Mouse (Mus musculus) adrenal gland, adult 2 months (tissue): ENCODE results near the gene Lrrc4c. TPM values are rescaled to one million over a fixed set of nuclear protein-coding genes. Genes with fewer than 3 reads are reported as not detected.

Source experiments
- DNase-seq: peaks from one replicate; pipeline ENCODE4 v3.0.0; 2021
- polyA plus RNA-seq: library from polyadenylated mRNA; depleted of rRNA; stranded (reverse); fragments of >200 nt; gene quantifications from 2 replicates; pipeline ENCODE4 v1.2.3, GENCODE M21; 2012
- total RNA-seq, 2 experiments: library from RNA; stranded (reverse); gene quantifications; 2 replicates each; pipeline ENCODE4 v1.2.3; 2021

Gene Lrrc4c
- total and polyA plus RNA-seq, 3 experiments = 0.29 to 5.1 (median 2.9) TPM

- no peak for DNase-seq
Observed at GRCm38 (mm10) chr2:96853797-96854196, 535.8 kb downstream of the Lrrc4c start.

DNA sequence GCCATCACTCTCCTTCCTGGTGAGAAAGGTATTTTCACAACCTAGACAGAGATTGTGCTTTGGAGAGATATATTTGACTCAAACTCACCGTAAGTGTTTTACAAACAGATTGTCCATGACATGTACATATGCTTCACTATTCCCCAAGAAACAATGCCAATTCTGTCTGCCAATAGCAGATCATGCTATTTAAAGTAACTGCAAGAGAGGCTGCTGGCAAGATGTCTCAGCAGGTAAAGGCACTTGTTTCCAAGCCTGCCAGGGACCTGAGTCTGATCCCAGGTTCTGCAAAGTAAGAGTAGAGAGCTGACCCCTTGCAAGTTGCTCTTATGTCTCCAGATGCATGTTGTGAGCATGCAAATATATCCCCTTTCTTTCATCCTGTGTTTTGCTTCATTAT is 558.1 kb downstream of the Lrrc4c start:
- no peak for DNase-seq

DNA sequence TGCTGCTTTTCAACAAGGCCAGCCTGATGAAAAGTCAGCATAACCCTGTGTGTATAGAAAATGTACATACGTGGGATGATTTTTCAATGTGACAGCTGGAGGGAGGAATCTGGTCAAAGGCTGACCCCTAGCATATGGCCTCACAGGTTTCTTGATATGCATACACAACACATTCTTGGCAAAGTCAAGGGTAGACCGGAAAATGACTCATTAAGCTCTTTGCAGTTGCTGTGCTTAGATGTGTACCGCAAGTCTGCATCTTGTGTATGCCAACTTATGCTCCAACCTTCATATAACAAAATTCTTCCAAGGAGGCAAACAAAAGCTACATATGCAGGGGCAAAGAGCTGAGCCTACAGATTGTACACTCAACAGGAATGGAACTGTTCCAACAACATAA is 631.6 kb downstream of the Lrrc4c start:
- DNase-seq = no peak

DNA sequence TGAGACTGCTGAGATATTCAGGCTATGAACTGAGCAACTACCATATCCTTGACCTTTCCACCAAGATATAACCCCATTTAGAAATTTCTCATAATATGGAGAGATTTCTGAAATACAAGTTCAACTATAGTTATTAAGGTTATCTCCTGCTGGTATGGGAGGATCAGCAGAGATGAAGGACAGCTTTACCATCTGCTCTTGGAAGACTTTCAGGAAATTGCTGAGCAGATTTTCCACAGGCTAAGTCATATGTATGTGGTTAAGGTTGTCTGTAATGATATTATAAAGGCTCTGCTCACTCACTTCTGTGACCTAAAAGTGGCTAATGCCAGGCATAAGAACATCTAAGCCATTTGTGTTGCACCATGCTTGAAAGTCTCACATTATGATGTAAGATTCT is 681.6 kb downstream of the Lrrc4c start:
- DNase-seq = no peak

DNA sequence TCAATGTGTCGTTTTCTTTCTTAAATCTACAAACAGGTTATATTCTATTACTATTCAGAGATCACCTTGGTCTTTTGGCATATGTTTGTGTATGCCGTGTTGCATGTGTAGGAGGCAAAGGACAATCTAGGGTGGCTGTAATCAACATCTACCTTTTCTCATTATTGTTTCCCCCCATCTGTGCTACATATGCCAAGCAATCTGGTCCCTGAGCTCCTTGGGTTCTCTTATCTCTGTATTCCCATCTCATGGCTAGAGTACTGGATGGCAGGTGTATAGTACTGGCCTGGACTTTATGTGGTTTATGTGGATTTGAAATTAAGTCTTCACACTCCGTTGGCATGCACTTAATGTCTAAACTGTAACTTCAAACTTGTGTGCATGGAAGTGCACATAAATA is 700.4 kb downstream of the Lrrc4c start:
- no peak for DNase-seq

- no peak for DNase-seq
Observed at GRCm38 (mm10) chr2:97026991-97027390, 709.0 kb downstream of the Lrrc4c start.

- DNase-seq = no peak
Observed at GRCm38 (mm10) chr2:97027585-97027984, 709.6 kb downstream of the Lrrc4c start.

DNA sequence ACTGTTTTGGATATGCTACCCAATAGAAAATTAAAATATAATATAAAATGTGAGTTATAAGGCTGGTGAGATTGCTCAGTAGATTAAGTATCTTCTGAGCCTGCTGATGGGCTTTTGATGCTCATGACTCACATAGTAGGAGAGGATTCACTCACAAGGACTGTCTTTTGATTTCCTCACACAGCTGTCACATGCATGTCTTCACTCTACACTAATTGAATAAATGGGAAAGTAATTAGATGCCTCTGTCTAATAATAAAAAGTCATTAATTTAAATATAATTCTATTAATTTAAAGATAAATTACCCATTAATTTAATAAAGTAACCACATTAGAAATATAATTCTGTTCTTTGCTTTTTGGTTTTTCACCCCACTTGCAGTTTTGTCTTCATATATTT is 718.4 kb downstream of the Lrrc4c start:
- no peak for DNase-seq

DNA sequence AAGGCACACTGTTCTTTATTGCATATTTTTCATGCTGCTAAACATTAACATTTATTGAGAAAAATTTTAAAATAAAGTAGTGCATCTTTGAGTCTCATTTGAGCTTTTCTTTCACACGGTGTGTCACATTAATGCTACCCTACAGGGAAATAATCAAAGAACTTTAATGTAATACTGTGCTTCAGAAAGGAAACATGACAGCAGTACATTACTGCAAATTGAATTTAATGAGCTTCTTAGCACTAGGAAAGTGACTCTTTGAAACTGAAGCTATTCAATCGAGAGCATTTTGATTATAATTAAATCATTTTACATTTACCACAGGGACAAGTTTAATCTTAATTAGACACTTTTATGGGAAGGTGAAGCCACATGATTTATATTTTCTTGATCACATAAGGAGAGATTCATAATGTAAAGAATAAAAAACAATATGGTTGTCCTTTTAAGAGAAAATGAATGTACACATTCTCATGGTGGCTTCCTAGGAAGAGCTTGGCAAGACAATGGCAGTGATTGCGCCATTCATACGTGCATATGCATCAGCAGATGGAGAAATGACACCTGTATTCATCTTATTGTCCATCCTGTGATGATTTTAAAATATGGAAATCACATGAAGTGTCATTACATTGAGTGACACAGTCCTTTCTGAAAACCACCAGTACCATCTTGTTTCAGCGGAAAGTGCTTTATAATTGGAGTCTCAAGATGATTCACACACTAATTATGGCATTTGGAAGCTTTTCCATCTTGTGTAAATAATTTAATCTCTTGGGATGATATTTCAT is 719.2 kb downstream of the Lrrc4c start:
- DNase-seq = no peak

- DNase-seq = no peak
Observed at GRCm38 (mm10) chr2:97044016-97044415, 726.0 kb downstream of the Lrrc4c start.

DNA sequence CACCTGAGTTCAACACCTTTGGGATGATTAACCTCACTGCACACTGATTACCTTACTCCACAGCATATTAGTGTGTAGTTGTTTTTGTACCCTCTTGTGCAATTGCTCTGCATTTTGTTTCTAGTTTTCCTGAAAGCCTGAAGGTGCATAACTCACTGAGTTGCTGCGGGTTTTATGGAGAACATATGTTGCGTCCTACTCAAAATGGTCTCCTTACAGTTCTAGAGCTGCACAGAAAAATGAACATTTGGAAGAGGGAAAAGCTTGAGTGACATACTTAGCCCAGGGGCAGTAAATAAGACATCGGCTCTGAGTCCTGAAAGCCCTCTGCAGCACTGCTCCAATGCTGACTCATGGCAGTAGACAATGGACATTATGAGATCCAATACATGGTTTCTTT is 727.7 kb downstream of the Lrrc4c start:
- no peak for DNase-seq

DNA sequence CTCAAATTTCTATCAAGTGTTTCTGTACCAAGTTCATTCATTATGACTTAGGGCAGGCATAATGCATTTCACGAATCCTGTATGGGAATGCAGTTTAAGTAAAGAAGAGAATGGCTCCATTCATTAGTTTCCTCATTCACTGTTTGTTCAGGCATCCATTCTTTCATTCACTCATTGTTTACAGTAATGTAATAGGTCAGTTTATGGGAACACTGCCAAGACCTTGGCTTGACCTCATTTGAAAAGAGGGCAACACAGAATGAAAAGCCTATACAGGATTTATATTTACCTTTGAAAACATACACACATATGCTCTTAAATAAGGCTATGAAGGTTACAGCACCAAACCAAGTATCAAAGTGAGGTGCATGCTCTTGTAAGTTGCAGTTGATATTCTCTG is 762.2 kb downstream of the Lrrc4c start:
- no peak for DNase-seq

DNA sequence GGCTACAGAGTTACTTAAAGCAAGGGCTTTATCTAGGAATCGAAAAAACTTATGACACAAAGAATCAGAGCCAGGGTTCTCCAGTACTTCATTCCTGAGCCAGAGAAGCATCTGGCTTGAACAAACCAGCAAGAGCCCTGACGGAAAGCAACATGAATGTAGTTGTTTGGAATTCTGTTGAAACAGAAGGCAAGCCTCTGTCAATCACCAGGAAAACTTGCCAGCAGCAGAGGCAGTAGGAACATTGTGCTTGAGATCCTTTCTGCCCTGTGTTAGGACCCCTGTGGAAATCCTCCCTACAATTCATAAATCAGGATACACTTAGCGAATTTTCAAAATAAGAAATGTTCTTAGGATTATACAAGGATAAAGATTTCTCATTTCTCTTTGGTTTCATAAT is 780.0 kb downstream of the Lrrc4c start:
- DNase-seq = no peak

DNA sequence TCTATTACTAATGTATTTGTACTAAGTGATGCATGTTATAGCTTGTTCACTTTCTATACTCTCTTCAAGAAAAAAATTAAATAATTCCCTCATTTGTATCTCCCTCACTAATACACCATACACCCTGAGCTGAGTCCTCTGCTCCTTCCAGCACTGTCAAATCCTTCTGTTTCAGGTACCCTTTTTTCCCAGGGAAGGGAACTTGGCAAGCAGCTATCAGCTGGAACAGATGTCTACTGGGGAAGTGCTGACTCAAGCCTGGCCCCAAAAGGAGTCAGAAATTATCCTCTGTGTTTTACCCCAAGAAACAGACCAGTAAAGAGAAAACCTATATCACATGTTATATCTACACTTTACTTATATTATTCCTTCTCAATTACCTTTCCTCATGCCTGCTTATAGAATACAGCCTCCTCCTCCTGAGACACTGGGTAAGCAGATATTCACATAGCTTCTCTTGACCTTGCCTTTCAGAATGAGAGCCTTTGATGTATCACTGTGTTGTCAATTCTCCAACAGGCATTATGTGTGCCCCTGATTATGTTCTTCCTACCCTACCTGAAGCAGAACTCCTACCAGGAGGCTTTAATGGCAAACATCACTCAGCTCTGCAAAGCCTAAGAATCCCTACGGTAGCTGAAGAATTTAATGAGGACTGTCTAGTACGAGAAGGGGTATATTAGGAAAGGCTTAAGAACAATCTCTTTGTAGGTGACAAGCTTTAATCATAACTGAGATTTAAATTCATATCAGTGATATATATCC is 785.6 kb downstream of the Lrrc4c start:
- DNase-seq = no peak

DNA sequence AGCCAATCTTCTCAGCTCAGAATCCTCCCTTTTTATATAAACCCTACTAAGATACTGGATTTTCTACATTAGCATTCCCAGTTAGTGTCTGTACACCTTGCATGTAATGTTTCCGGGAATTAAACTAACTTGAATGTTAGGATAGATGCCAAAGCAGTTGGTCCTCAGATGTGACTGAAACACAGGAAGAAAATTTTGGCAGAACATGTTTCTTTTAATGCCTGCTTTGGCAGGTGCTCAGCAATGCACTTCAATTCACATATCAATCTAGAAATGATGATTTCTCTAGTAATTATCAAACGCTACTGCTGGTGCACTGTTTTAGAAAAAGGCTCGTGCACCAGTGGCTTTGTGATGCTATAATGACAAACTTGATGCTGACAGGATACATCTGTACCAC is 806.3 kb downstream of the Lrrc4c start:
- no peak for DNase-seq

DNA sequence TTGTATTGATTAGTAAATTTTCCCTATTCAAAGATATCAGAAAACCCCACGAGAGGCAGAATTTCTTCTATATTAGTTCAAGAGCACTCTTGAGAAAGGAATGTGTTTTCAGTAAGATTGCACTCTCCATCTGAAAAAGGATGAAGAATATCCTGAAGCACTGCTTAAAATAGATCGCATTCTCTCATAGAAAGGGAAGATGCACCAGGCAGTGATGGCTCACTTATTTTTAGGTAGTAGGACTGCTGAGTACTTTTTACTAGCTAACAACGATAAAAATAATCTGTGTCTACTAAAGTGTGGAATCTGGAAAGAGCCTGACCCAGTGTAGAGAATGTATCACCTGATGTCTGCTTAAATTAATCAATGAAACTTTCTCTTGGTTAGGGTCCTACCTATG is 820.5 kb downstream of the Lrrc4c start:
- DNase-seq = no peak

GRCm38 (mm10) chr2:97151626-97152194 is 833.7 kb downstream of the Lrrc4c start:
- DNase-seq = no peak

DNA sequence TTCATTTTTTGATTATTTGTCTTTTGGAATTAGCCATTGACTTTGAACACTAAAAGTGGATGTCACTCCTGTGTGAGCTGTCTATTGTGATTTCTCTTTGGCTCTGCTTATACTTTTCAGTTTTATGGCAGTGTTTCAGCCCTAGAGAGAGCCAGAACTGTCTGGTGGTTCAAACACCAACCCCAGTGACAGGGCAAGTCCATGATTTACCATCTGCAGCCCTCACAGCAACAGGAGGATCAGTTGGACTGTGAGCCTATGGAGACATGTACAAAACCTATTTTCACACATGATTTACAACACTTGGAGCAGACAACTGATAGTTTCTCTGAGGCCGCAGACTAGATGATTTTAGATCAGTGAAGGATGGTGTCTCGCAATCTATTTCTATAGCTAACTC is 847.8 kb downstream of the Lrrc4c start:
- no peak for DNase-seq

DNA sequence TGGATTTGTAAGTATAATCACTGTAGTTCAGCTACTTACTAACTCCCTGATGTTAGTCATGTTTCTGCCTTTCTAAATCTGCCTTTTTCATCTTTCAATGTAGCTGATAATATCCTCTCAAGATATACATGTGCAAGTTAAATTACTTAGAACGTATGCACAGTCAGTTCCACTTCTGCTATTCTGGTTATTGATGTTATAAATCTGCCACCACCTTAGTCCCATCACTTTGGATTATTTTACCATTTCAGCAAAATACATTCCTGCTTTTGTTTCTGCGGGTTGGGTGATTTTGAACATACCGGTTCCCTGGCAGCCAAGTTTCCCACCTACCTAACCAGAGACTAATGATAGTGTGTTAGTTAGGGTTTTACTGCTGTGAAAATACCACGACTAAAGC is 860.4 kb downstream of the Lrrc4c start:
- DNase-seq = no peak

DNA sequence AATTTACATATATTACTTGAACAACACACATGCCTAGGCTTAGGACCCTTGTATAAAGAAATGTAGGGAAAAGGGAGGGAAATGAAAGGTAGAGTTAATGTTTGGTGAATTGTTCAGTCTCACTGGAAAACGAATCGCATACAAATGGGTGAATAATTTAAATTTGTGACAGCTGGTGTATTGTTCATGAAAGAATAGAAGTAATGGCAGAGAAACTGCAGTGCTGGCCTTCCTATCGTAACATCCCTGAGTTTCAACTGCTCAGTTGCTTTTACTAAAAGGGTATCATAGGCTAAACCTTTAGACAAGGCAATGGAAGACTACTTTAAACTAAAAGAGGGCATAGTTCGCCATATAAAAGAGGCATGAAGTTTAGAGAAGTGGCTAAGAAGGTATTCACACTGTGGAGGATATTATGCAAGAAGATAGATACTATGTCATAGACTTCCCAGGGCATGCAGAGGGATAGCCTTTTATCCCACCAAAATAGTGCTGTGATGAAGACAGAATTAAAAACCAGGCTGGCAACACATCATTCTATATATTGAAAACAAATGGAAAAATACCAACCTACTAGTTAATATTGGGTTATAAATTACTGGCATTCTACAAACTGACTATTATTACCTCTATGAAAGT is 879.1 kb downstream of the Lrrc4c start:
- DNase-seq = no peak

- DNase-seq = no peak
Observed at GRCm38 (mm10) chr2:97232966-97233365, 915.0 kb downstream of the Lrrc4c start.

- DNase-seq = peak; percentile 25
Observed at GRCm38 (mm10) chr2:97234074-97234473, 916.1 kb downstream of the Lrrc4c start.

DNA sequence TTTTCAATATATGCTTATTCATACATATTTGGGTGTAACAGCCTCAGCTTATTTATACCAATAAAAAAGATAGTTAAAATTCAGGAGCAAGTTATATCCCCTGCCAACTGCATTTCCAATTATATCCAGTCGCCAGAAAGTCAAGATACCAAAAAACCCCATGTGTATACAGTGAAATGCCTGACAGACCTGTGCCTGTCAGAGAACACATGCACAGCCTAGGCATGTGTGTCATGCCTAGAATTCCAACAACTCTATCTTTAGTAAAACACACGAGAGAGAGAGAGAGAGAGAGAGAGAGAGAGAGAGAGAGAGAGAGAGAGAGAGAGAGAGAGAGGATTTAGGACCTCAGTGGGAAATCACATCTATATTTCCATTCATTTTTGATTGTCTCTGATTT is 956.7 kb downstream of the Lrrc4c start:
- DNase-seq = no peak
